Mouse (Mus musculus) heart, adult 2 months (tissue): ENCODE measurements at regions not wholly inside any gene's neighbourhood (a gene's known extent, or its start where the extent isn't known, plus 50 kb on each side); places are given as distances from the start of the nearest gene placed in this dataset.

Source experiments
- DNase-seq, 2 experiments: peaks; one replicate each; pipeline ENCODE4 v3.0.0; 2021
- H3K27ac ChIP-seq: fragments of 200-600 bp; 2 replicates; pipeline ENCODE4 v1.8.1; 2022
- H3K27me3 ChIP-seq: fragments of 200-500 bp; 2 replicates; pipeline ENCODE4 v1.6.1; 2012; ENCODE audit warnings: mild to moderate bottlenecking, low read length, inconsistent platforms, mixed read lengths; ENCODE audit not compliant: control insufficient read depth, insufficient read depth
- H3K36me3 ChIP-seq: fragments of 200-500 bp; 2 replicates; pipeline ENCODE4 v1.6.1; 2012; ENCODE audit warnings: low read length, inconsistent platforms; ENCODE audit not compliant: control insufficient read depth, insufficient read depth
- H3K4me1 ChIP-seq: fragments of 200-500 bp; 2 replicates; pipeline ENCODE4 v1.6.1; 2011; ENCODE audit warnings: low read length; ENCODE audit not compliant: control insufficient read depth, insufficient read depth
- H3K4me3 ChIP-seq: fragments of 200-600 bp; 2 replicates; pipeline ENCODE4 v1.8.1; 2022
- H3K79me2 ChIP-seq: fragments of 200-500 bp; replicated peaks from 2 replicates; pipeline ENCODE4 v1.6.1; 2012; ENCODE audit warnings: mild to moderate bottlenecking, inconsistent platforms, low read length, moderate library complexity, mixed read lengths; ENCODE audit not compliant: control insufficient read depth, insufficient read depth
- H3K9ac ChIP-seq: fragments of 200-500 bp; 2 replicates; pipeline ENCODE4 v1.6.1; 2012; ENCODE audit warnings: low read depth, mild to moderate bottlenecking, control low read depth, inconsistent platforms, low read length, mixed read lengths
- CTCF ChIP-seq: fragments of 200-600 bp; IDR thresholded peaks from 2 replicates; pipeline ENCODE4 v1.8.1; 2022; ENCODE audit warnings: antibody characterized with exemption, mild to moderate bottlenecking, moderate library complexity
- EP300 ChIP-seq: fragments of 200-500 bp; IDR thresholded peaks from 2 replicates; pipeline ENCODE4 v1.6.1; 2011; ENCODE audit warnings: low read depth, low read length, control low read depth; ENCODE audit not compliant: insufficient read depth
- POLR2A ChIP-seq: fragments of 200-500 bp; IDR thresholded peaks from 2 replicates; pipeline ENCODE4 v1.6.1; 2011; ENCODE audit warnings: mild to moderate bottlenecking, low read depth, low read length, control low read depth; ENCODE audit not compliant: insufficient read depth
- WGBS: fragments of 180-500 bp; shearing (Covaris S2); methylation state at CpG from one replicate; pipeline ENCODE4 v1.1.7; 2018; 5-methylcytosine and 5-hydroxymethylcytosine counted together
- intact Hi-C: fragments of 180-260 bp; cut with DNase I; formaldehyde crosslinking; loops from one replicate; pipeline ENCODE4 v1.15.1; 2025

- no peak for DNase-seq
- Histone ChIP-seq H3K27me3 (no peaks in the 10 kb centered on the region), H3K36me3 (no peaks in the 10 kb centered on the region), H3K4me1 (no peaks in the 10 kb centered on the region), H3K27ac (no peak overlapping the region), H3K4me3 (no peak overlapping the region), H3K9ac (no peak overlapping the region), H3K79me2 (no peaks in the 10 kb centered on the region)
- 78% methylated on average over 3 of the region's 3 CpGs for WGBS
- intact Hi-C loops, result no loop called here
- no peak for TF ChIP-seq POLR2A
- no peak for TF ChIP-seq EP300
- no peak for TF ChIP-seq CTCF
These were observed 116.3 kb upstream of the 4933412E24Rik start for GRCm38 (mm10) chr15:60132701-60133100.

- WGBS, result 70% methylated on average over 3 of the region's 3 CpGs
- Histone ChIP-seq H3K4me3 (no peak overlapping the region), H3K9ac (no peak overlapping the region), H3K79me2 (no peaks in the 10 kb centered on the region), H3K4me1 (no peaks in the 10 kb centered on the region), H3K27ac (no peak overlapping the region), H3K36me3 (no peaks in the 10 kb centered on the region), H3K27me3 (no peaks in the 10 kb centered on the region)
- DNase-seq, result no peak
- TF ChIP-seq CTCF (no peak), EP300 (no peak), POLR2A (no peak)
- intact Hi-C loops, result no loop called here
These were observed 108.0 kb upstream of the 4933412E24Rik start for GRCm38 (mm10) chr15:60124461-60124860.

DNA sequence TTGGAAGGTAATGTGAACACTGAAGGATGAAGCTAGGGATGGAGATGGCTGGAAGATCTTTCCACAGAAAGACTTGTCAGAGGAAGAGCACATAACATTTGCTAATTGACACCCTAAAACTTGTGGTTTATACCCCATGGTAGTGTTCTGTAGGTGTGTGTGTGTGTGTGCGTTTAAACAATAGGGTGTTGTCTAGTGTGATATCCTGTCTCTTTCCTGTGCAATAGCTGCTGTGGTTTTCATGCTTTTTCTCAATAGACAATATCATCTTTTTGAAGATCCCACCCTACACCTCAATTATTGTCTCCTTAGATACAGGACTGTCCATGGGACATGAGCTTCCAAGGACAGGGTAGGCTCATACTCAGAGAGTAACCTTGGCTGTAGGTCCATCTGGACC lies 103.5 kb upstream of the 4933412E24Rik start:
- WGBS, result 50% methylated on average over 1 of the region's 1 CpGs
- DNase-seq, result no peak
- Histone ChIP-seq H3K79me2 (no peaks in the 10 kb centered on the region), H3K36me3 (no peaks in the 10 kb centered on the region), H3K4me3 (no peak overlapping the region), H3K27ac (no peak overlapping the region), H3K9ac (no peak overlapping the region), H3K4me1 (no peaks in the 10 kb centered on the region), H3K27me3 (no peaks in the 10 kb centered on the region)
- TF ChIP-seq CTCF, result no peak
- TF ChIP-seq POLR2A, result no peak
- no peak for TF ChIP-seq EP300
- intact Hi-C loops, result no loop called here

DNA sequence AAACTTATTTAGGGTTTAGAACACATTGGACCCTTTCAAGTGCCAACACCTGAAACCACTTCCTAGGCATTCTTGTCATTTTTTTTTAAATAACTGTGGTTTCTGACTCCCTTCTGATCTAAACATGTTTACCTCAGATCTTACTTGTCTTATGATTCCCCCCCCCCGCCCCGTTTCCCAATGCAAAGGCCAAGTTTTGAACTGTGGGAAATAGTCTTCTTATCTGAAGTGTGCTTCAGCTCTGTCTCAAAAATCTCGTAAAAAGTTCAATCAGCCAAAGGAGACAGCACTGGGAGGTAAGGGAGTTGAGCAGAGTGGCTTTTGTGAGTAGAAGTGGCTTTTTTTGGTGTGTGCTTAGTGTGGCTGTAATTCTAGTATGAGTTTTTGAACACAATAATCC lies 95.5 kb upstream of the 4933412E24Rik start:
- intact Hi-C loops, result no loop called here
- Histone ChIP-seq H3K79me2 (no peaks in the 10 kb centered on the region), H3K36me3 (no peaks in the 10 kb centered on the region), H3K27ac (no peak overlapping the region), H3K4me1 (no peaks in the 10 kb centered on the region), H3K9ac (no peak overlapping the region), H3K4me3 (no peak overlapping the region), H3K27me3 (no peaks in the 10 kb centered on the region)
- TF ChIP-seq POLR2A (no peak), EP300 (no peak), CTCF (no peak)
- WGBS, result 57% methylated on average over 3 of the region's 3 CpGs
- DNase-seq, result no peak

GRCm38 (mm10) chr15:60111046-60111445 lies 94.6 kb upstream of the 4933412E24Rik start:
- Histone ChIP-seq H3K27ac (no peak overlapping the region), H3K4me3 (no peak overlapping the region), H3K36me3 (no peaks in the 10 kb centered on the region), H3K27me3 (no peaks in the 10 kb centered on the region), H3K4me1 (no peaks in the 10 kb centered on the region), H3K79me2 (no peaks in the 10 kb centered on the region), H3K9ac (no peak overlapping the region)
- intact Hi-C loops, result no loop called here
- DNase-seq, result no peak
- no peak for TF ChIP-seq POLR2A
- TF ChIP-seq CTCF, result no peak
- no peak for TF ChIP-seq EP300
- WGBS, result 82% methylated on average over 4 of the region's 4 CpGs

- WGBS, result 81% methylated on average over 2 of the region's 2 CpGs
- DNase-seq, result no peak
- intact Hi-C loops, result no loop called here
These were observed 87.7 kb upstream of the 4933412E24Rik start for GRCm38 (mm10) chr15:60104126-60104525.

More at GRCm38 (mm10) chr15:60104126-60104525, 87.7 kb upstream of the 4933412E24Rik start:
- H3K4me3 ChIP-seq, result no peak overlapping the region
- H3K79me2 ChIP-seq, result no peaks in the 10 kb centered on the region
- no peaks in the 10 kb centered on the region for H3K36me3 ChIP-seq
- no peak overlapping the region for H3K9ac ChIP-seq
- no peaks in the 10 kb centered on the region for H3K27me3 ChIP-seq
- no peaks in the 10 kb centered on the region for H3K4me1 ChIP-seq
- no peak overlapping the region for H3K27ac ChIP-seq
- TF ChIP-seq POLR2A (no peak), EP300 (no peak), CTCF (no peak)
